Mouse (Mus musculus) midbrain, embryonic 11.5 days (tissue): Measurements from ENCODE around the gene Tmed8. TPM values are rescaled to one million over a fixed set of nuclear protein-coding genes. Genes with fewer than 3 reads are reported as not detected.
"Not testable (repeated sequence)": the region's sequence is repeated elsewhere in the genome, so short reads cannot be mapped to it uniquely, and the experiment has no call there.

Experiments used
- ATAC-seq: fragments of 200-750 bp; cut with Nextera tagmentation; 2 replicates; pipeline ENCODE4 v1.8.0; 2017; ENCODE audit warnings: moderate TSS enrichment, moderate library complexity; ENCODE audit not compliant: low FRiP score
- DNase-seq: peaks from one replicate; pipeline ENCODE4 v3.0.0; 2015; ENCODE audit warnings: low spot score; ENCODE audit errors: missing footprints
- H3K27ac ChIP-seq: fragments of 300-500 bp; sonication (generic); 2 replicates; pipeline ENCODE4 v1.5.1; 2014; ENCODE audit warnings: low read depth, low read length
- H3K27me3 ChIP-seq: fragments of 300-500 bp; sonication (generic); 2 replicates; pipeline ENCODE4 v1.6.1; 2014; ENCODE audit warnings: mild to moderate bottlenecking, low read length, moderate library complexity, mixed read lengths; ENCODE audit not compliant: control insufficient read depth, insufficient read depth
- H3K36me3 ChIP-seq: fragments of 300-500 bp; sonication (generic); 2 replicates; pipeline ENCODE4 v1.6.1; 2014; ENCODE audit warnings: mild to moderate bottlenecking, low read length, moderate library complexity, mixed read lengths; ENCODE audit not compliant: control insufficient read depth, insufficient read depth
- H3K4me1 ChIP-seq: fragments of 300-500 bp; sonication (generic); 2 replicates; pipeline ENCODE4 v1.6.1; 2014; ENCODE audit warnings: low read length; ENCODE audit not compliant: control insufficient read depth, insufficient read depth
- H3K4me2 ChIP-seq: fragments of 300-500 bp; sonication (generic); 2 replicates; pipeline ENCODE4 v1.6.1; 2014; ENCODE audit warnings: mild to moderate bottlenecking, moderate library complexity
- H3K4me3 ChIP-seq: fragments of 300-500 bp; sonication (generic); 2 replicates; pipeline ENCODE4 v1.5.1; 2014; ENCODE audit warnings: low read depth, low read length
- H3K9ac ChIP-seq: fragments of 300-500 bp; sonication (generic); 2 replicates; pipeline ENCODE4 v1.6.1; 2014; ENCODE audit warnings: low read length
- H3K9me3 ChIP-seq: fragments of 300-500 bp; sonication (generic); 2 replicates; pipeline ENCODE4 v1.6.1; 2016; ENCODE audit warnings: low read length; ENCODE audit not compliant: control insufficient read depth
- WGBS: fragments of 180-500 bp; shearing (Covaris S2); extraction: QIAGEN DNeasy Blood & Tissue Kit; methylation state at CpG from one replicate; pipeline ENCODE4 v1.1.7; 2014; 5-methylcytosine and 5-hydroxymethylcytosine counted together
- polyA plus RNA-seq: library from polyadenylated mRNA; unstranded; fragments of >200 nt; fragmentation: Nextera tagmentation; extraction: Ambion mirVana; gene quantifications from 2 replicates; pipeline ENCODE4 v1.2.1, GENCODE M21; 2014

Gene Tmed8
- polyA plus RNA-seq, 1 experiment from 2014 or later, result 4.3 TPM

DNA sequence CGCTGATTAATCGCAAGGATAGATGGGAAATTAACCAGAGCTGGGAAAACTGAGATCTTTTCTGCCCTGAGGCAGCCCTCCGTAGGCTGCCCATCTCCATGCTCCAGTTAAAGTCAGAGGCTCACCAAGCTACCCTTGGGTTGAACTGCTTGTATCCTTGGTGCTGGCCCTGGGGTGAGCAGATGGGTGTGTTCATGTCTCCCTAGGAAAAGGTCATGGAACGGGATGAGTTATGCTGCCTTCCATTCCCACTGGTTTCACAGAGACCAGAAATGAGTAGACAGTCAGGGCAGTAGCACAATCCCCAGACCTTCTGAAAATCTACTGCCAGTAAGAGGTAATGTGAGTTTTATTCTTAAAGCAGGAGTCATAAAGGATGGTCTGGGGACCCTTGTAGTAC lies 22.6 kb downstream of the Tmed8 start:
- ATAC-seq, result no peak
- WGBS, result 95% methylated on average over 4 of the region's 4 CpGs
- H3K4me3 ChIP-seq, result no peak overlapping the region

DNA sequence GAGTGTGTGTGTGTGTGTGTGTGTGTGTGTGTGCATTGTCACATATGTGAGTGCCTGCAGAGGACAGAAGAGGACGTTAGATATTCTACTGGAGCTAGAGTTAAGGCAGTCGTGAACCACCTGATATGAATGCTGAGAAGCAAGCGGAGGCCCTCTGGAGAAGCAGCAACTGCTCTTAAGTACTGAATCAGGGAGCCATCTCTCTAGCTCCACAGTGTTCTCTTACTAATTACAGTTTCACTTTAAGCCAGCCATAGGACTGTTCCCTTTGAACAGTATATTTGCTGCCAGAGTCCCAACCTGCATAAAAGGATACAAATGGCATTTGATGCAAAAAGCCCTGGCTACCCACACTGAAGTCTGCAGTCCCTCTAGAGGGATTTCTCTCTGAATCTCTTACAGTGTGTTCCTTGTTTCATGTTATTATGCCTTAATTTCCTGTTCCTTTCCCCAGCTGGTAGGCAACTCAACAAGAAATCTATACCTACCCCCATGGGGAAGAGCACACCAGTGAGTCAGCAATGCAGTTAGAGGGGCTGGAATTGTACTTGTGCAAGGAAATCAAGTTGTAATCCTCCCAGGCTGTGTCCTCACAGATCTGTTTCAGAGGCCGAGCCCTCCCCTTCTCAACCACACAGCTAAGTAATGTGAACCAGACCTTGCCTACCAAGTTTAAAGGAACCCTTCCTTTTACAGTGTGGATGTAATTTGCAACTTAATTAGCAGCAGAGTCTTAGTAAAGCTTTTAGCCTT lies 24.9 kb downstream of the Tmed8 start:
- DNase-seq (no peak), ATAC-seq (no peak)
- no peak overlapping the region for H3K4me3 ChIP-seq
- H3K9me3 ChIP-seq, result no peaks in the 10 kb centered on the region
- no peak overlapping the region for H3K27ac ChIP-seq
- WGBS, result 88% methylated on average over 4 of the region's 4 CpGs
- no peak overlapping the region for H3K4me2 ChIP-seq
- H3K36me3 ChIP-seq, result peaks cover 3% of the 10 kb centered on the region; the same call in 1 of the 2 replicates
- H3K4me1 ChIP-seq, result no peaks in the 10 kb centered on the region
- no peaks in the 10 kb centered on the region for H3K27me3 ChIP-seq
- no peak overlapping the region for H3K9ac ChIP-seq

More for the DNA sequence above, 22.6 kb downstream of the Tmed8 start:
- Histone ChIP-seq H3K9ac (no peak overlapping the region), H3K36me3 (peaks cover 3% of the 10 kb centered on the region; the same call in 1 of the 2 replicates), H3K27me3 (no peaks in the 10 kb centered on the region), H3K4me2 (no peak overlapping the region), H3K9me3 (no peaks in the 10 kb centered on the region), H3K4me1 (no peaks in the 10 kb centered on the region), H3K27ac (no peak overlapping the region)
- DNase-seq, result no peak

DNA sequence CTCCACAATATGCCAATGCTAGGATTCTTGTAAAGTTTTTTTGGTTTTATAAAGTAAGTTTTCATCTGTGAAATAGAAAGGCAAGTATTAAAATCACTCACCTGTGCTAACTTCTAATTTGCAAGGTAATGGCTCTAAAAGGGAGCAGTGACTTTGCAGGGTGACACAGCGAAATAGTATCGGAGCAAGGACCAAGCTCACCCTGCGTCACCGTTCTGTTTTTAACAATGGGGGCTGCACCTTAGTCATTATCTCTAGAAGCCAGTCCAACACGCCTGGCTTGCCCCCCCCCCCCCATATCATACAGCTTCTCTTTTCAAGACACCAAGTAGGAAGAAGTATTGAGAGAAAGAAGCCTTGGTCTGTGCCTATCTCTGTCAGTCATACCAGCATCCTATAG lies 39.4 kb downstream of the Tmed8 start:
- Histone ChIP-seq H3K36me3 (no peaks in the 10 kb centered on the region), H3K27me3 (no peaks in the 10 kb centered on the region), H3K4me1 (no peaks in the 10 kb centered on the region), H3K9me3 (no peaks in the 10 kb centered on the region), H3K4me3 (no peak overlapping the region), H3K27ac (no peak overlapping the region), H3K9ac (no peak overlapping the region), H3K4me2 (no peak overlapping the region)
- DNase-seq, result no peak
- no peak for ATAC-seq
- WGBS, result 87% methylated on average over 5 of the region's 5 CpGs

DNA sequence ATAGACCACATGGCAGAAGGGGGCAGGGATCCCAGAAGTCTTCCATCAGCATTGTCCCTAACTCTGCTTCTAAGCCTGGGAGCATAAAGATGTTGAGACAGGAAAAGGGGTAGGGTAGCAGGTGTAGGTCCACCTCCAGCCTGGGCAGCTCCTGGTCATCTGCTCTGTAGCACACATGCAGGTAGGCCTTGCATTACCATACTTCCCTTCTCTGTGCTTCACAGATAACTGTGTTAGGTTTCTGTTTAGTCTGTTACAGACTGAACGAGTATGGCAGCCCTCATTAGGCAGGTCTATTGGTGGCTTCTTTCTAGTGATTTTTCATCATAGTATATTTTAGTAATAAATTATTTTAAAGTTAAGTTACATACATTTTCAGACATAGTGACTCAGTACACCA lies 39.9 kb downstream of the Tmed8 start:
- Histone ChIP-seq H3K4me3 (no peak overlapping the region), H3K36me3 (no peaks in the 10 kb centered on the region), H3K27ac (no peak overlapping the region), H3K9me3 (no peaks in the 10 kb centered on the region), H3K4me2 (no peak overlapping the region), H3K27me3 (no peaks in the 10 kb centered on the region), H3K4me1 (no peaks in the 10 kb centered on the region), H3K9ac (no peak overlapping the region)
- DNase-seq, result no peak
- WGBS, result 82% methylated on average over 1 of the region's 1 CpGs
- ATAC-seq, result no peak

DNA sequence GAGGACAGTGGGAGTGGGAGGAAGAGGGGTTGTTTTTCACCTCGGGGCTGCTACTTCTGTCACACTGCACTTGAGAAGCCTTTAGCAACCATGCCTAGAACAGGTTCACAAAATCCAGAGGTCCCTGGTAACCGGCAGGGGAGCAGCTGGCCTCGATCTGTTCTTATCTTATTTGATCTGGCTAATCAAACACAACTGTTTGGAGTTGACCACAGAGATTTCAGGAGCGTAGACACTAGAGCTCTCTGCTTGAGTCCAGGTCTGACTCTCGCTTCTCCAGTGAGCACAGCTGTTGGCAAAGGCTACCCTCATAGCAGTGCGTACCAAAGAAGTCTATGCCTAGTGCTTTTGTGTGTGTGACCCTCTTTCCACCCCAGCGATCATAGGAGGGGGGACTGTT lies 42.2 kb downstream of the Tmed8 start:
- no peak overlapping the region for H3K4me2 ChIP-seq
- H3K9ac ChIP-seq, result no peak overlapping the region
- H3K27me3 ChIP-seq, result no peaks in the 10 kb centered on the region
- no peak for ATAC-seq
- 76% methylated on average over 7 of the region's 7 CpGs for WGBS
- H3K4me3 ChIP-seq, result no peak overlapping the region
- no peak overlapping the region for H3K27ac ChIP-seq
- H3K9me3 ChIP-seq, result no peaks in the 10 kb centered on the region
- no peaks in the 10 kb centered on the region for H3K4me1 ChIP-seq
- no peaks in the 10 kb centered on the region for H3K36me3 ChIP-seq
- DNase-seq, result no peak

DNA sequence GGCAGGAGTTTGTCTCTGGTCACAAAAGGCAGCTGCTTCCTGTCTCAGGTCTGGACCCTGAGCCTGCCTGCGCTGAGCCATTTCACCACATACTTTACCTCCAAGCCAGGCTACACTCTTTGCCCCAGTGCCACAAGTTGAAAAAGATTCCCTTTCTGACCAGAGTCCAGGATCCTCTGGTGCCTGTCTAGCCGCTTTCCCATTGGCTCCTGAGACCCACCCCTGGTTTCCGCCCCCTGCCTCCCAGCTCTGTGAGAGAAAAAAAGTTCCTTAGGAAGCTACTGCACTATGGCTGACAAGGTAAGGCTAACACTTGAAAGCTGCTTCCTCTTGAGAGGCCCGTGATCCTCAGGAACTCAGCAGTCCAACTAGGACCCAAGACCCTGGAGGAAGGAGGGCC lies 42.9 kb downstream of the Tmed8 start:
- no peaks in the 10 kb centered on the region for H3K36me3 ChIP-seq
- 64% methylated on average over 4 of the region's 4 CpGs for WGBS
- no peak overlapping the region for H3K9ac ChIP-seq
- H3K4me2 ChIP-seq, result no peak overlapping the region
- DNase-seq, result no peak
- no peaks in the 10 kb centered on the region for H3K4me1 ChIP-seq
- H3K27me3 ChIP-seq, result no peaks in the 10 kb centered on the region
- ATAC-seq, result no peak
- no peak overlapping the region for H3K27ac ChIP-seq
- H3K9me3 ChIP-seq, result no peaks in the 10 kb centered on the region
- no peak overlapping the region for H3K4me3 ChIP-seq

DNA sequence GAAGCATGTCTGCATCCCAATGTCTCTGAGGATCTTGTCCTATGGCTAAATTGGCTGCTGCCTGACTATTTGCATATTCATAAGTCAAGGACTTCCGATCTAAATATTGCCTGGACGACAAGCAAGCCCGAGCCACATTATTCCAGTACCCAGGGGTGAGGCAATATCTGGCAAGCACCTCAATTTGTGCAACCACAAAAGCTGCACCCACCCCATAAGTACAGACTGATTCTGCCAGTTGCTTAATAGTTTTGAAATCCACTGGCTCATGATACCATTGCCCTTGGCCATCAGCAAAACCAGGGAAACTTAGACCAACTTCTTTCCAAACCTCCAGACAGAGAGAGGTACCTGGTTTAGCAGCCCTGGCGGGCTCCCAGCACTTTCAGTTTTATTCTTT lies 45.8 kb downstream of the Tmed8 start:
- H3K4me3 ChIP-seq, H3K4me2 ChIP-seq, H3K36me3 ChIP-seq, H3K27ac ChIP-seq, H3K9ac ChIP-seq, H3K27me3 ChIP-seq, ATAC-seq, DNase-seq, H3K9me3 ChIP-seq, H3K4me1 ChIP-seq: not testable (repeated sequence)
- WGBS, result 95% methylated on average over 4 of the region's 4 CpGs

DNA sequence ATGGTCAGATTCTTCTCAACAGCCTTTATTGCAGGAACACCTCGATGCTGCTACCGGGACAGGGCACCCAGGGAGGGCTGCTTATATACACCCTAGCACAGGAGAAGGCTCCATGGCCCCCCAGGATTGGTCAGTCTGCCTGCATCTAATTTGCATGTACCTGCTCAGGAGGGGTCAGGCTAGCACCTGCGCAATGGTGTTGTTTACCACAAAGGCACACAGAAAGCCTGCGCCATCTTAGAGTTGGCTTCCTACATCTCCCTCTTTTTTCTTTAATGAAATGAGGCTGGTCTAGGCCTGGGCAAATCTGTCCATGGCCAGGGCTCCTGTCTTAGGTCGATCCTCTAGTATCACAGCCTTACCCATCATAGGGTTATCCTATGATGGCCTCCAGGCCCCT lies 50.8 kb downstream of the Tmed8 start:
- H3K4me1 ChIP-seq, result peaks cover 11% of the 10 kb centered on the region
- H3K27ac ChIP-seq, result no peak overlapping the region
- 96% methylated on average over 5 of the region's 5 CpGs for WGBS
- H3K4me2 ChIP-seq, result no peak overlapping the region
- no peaks in the 10 kb centered on the region; the same call in 1 of the 2 replicates for H3K9me3 ChIP-seq
- H3K4me3 ChIP-seq, result no peak overlapping the region
- ATAC-seq (no peak), DNase-seq (no peak)
- no peak overlapping the region for H3K9ac ChIP-seq
- H3K36me3 ChIP-seq, result no peaks in the 10 kb centered on the region
- no peaks in the 10 kb centered on the region for H3K27me3 ChIP-seq

DNA sequence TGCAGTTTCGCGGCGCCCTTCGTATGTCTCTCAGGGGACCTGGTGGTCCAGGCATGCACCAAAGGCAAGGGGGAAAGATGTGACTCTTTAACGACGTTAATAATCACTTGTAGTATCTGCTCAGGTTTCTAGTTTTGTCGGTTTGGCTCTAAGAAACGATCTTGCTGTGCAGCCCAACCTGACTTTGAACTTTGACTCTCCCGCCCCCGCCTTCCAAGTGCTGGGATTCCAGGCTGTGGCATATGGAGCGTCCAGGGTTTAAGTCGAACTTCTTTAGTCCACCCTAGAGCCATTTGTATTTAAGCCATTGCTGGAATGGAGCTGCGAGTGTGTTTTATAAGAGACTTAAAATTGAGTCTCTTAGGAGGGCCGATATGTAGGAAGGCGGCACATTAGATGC lies 52.1 kb downstream of the Tmed8 start:
- H3K27ac ChIP-seq, result peak overlapping the region; percentile 88
- peaks cover 11% of the 10 kb centered on the region for H3K4me1 ChIP-seq
- peak overlapping the region; percentile 66 for H3K4me2 ChIP-seq
- H3K27me3 ChIP-seq, result no peaks in the 10 kb centered on the region
- no peaks in the 10 kb centered on the region; the same call in 1 of the 2 replicates for H3K9me3 ChIP-seq
- H3K9ac ChIP-seq, result peak overlapping the region; percentile 75
- no peaks in the 10 kb centered on the region for H3K36me3 ChIP-seq
- ATAC-seq, result no peak
- peak overlapping the region; percentile 83 for H3K4me3 ChIP-seq
- WGBS, result 19% methylated on average over 15 of the region's 15 CpGs
- DNase-seq, result no peak
